Mouse (Mus musculus): Measurements from ENCODE around the gene Clec16a.

The Clec16a gene

GRCm38 (mm10) chr16:10723816-10724647 lies 178.9 kb downstream of the Clec16a start:
- DNase-seq (ENCODE audit: low spot score), result no peak

- peak; percentile 61 for DNase-seq (ENCODE audit: low spot score)
Measured at GRCm38 (mm10) chr16:10725156-10725555, 180.0 kb downstream of the Clec16a start.

GRCm38 (mm10) chr16:10727630-10728029 lies 182.5 kb downstream of the Clec16a start:
- no peak for DNase-seq (ENCODE audit: low spot score)

GRCm38 (mm10) chr16:10728886-10729285 lies 183.7 kb downstream of the Clec16a start:
- DNase-seq (ENCODE audit: low spot score), result no peak

GRCm38 (mm10) chr16:10730941-10731340 lies 185.8 kb downstream of the Clec16a start:
- peak; percentile 30 for DNase-seq (ENCODE audit: low spot score)

- no peak for DNase-seq (ENCODE audit: low spot score)
Measured at GRCm38 (mm10) chr16:10731785-10732184, 186.6 kb downstream of the Clec16a start.

GRCm38 (mm10) chr16:10732421-10732820 lies 187.3 kb downstream of the Clec16a start:
- peak; percentile 62 for DNase-seq (ENCODE audit: low spot score)

- no peak for DNase-seq (ENCODE audit: low spot score)
Measured at GRCm38 (mm10) chr16:10735781-10736180, 190.6 kb downstream of the Clec16a start.

- no peak for DNase-seq (ENCODE audit: low spot score)
Measured at GRCm38 (mm10) chr16:10736364-10736763, 191.2 kb downstream of the Clec16a start.

- no peak for DNase-seq (ENCODE audit: low spot score)
Measured at GRCm38 (mm10) chr16:10737571-10737970, 192.4 kb downstream of the Clec16a start.

GRCm38 (mm10) chr16:10738866-10739265 lies 193.7 kb downstream of the Clec16a start:
- DNase-seq (ENCODE audit: low spot score), result no peak

- DNase-seq (ENCODE audit: low spot score), result no peak
Measured at GRCm38 (mm10) chr16:10739854-10740398, 194.8 kb downstream of the Clec16a start.

GRCm38 (mm10) chr16:10741082-10741481 lies 195.9 kb downstream of the Clec16a start:
- DNase-seq (ENCODE audit: low spot score), result peak; percentile 62

- no peak for DNase-seq (ENCODE audit: low spot score)
Measured at GRCm38 (mm10) chr16:10749226-10749625, 204.1 kb downstream of the Clec16a start.

GRCm38 (mm10) chr16:10749824-10750223 lies 204.7 kb downstream of the Clec16a start:
- no peak for DNase-seq (ENCODE audit: low spot score)

- no peak for DNase-seq (ENCODE audit: low spot score)
Measured at GRCm38 (mm10) chr16:10754521-10755296, 209.6 kb downstream of the Clec16a start.

- DNase-seq (ENCODE audit: low spot score), result no peak
Measured at GRCm38 (mm10) chr16:10756168-10756567, 211.0 kb downstream of the Clec16a start.

GRCm38 (mm10) chr16:10761182-10761581 lies 216.0 kb downstream of the Clec16a start:
- no peak for DNase-seq (ENCODE audit: low spot score)

- no peak for DNase-seq (ENCODE audit: low spot score)
Measured at GRCm38 (mm10) chr16:10762569-10763180, 217.5 kb downstream of the Clec16a start.

- no peak for DNase-seq (ENCODE audit: low spot score)
Measured at GRCm38 (mm10) chr16:10763540-10764264, 218.6 kb downstream of the Clec16a start.

GRCm38 (mm10) chr16:10764323-10764722 lies 219.2 kb downstream of the Clec16a start:
- no peak for DNase-seq (ENCODE audit: low spot score)

- DNase-seq (ENCODE audit: low spot score), result peak; percentile 79
Measured at GRCm38 (mm10) chr16:10767158-10767557, 222.0 kb downstream of the Clec16a start.

All from T-cell, adult 2 months (primary cell).